Mouse (Mus musculus): ENCODE measurements around the gene Six5.

DNA sequence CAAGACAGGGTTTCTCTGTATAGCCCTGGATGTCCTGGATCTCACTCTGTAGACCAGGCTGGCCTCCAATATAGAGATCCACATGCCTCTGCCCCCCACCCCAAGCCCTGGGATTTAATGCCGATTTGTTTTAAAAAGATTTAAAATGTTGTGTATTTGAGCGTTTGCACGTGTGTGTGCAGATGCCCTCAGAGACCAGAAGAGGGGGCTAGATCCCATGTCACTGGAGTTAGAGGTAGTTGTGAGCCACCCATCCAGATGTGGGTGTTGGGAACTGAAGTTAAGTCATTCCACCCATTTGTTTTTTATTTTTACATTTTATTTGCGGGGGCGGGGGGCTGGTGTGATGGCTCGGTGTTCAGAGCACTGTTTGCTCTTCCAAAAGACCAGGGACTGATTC, 19.9 kb upstream of the Six5 start:
- no peak for TF ChIP-seq EP300 (IDR thresholded peaks at IDR 0.05; ENCODE audit: insufficient read depth, low read depth, low read length)
- TF ChIP-seq CTCF (IDR thresholded peaks at IDR 0.05) = no peak
- TF ChIP-seq POLR2A (IDR thresholded peaks at IDR 0.05; ENCODE audit: insufficient read depth, low read depth, low read length) = no peak
